Mouse (Mus musculus) adrenal gland, adult 2 months (tissue): ENCODE results near the gene Ctxn1. TPM values are rescaled to one million over a fixed set of nuclear protein-coding genes. Genes with fewer than 3 reads are reported as not detected.
A peak's percentile ranks its signal among the peaks of the same experiment; 100 is the strongest.
"Not testable (repeated sequence)": the region's sequence is repeated elsewhere in the genome, so short reads cannot be mapped to it uniquely, and the experiment has no call there.

ENCODE experiments used
- DNase-seq: peaks from one replicate; pipeline ENCODE4 v3.0.0; 2021
- long read RNA-seq: library from polyadenylated mRNA; stranded (forward); transcript quantifications from one replicate; pipeline ENCODE4 v2.0.0, GENCODE M21; 2021
- polyA plus RNA-seq: library from polyadenylated mRNA; depleted of rRNA; stranded (reverse); fragments of >200 nt; gene quantifications from 2 replicates; pipeline ENCODE4 v1.2.3, GENCODE M21; 2012; rRNA removed
- total RNA-seq, 2 experiments: library from RNA; stranded (reverse); gene quantifications; 2 replicates each; pipeline ENCODE4 v1.2.3; 2021

Gene Ctxn1
- total RNA-seq (1 to 10 TPM; 7.7 to 9.1 TPM), polyA plus RNA-seq (18.4 and 21.8 TPM in 2 replicates)
- long read RNA-seq, transcript Ctxn1-201 (2 exons, 1,212 nt) = major isoform, 7 of 7 reads
- long read RNA-seq, partial matches to known transcripts = 0 of 7 reads
- long read RNA-seq, other reads (novel, unspliced or antisense) = 0 of 7 reads

DNA sequence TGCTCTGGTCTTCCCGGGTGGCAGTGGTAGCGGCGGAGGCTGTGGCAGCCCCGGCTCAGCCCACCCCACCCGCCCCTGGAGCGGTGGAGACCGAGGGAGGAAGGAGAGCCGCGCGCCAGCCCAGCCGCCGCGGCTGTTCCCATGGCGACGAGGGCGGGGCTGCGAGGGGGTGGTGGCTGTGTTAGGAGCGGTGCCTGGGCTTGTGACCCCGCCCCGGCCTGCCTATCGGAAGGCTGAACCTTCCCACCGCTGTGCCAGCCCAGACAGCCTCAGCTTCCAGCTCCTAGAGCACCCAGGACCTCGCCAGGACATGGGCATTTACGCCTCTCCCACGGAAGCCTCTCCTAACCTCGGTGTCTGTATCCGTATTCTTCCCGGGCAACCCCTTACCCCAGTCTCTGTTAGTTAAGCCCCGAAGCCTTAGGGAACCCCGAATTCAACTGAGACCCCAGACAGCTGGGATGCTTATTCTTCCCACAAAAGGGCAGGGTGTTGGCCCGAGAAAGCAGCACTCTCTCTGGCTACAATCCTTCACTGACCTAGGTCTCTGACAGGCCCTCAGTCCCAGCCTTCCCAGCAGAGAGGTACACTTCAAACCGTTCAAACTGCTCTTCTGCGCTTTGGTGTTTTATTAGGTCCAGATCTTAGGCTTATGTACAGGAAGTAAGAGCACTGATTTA, at the start of gene Ctxn1:
TSS of gene Ctxn1 (minus strand) at position 150 of the 680 bp plus-strand sequence.
- peak; percentile 98 for DNase-seq

DNA sequence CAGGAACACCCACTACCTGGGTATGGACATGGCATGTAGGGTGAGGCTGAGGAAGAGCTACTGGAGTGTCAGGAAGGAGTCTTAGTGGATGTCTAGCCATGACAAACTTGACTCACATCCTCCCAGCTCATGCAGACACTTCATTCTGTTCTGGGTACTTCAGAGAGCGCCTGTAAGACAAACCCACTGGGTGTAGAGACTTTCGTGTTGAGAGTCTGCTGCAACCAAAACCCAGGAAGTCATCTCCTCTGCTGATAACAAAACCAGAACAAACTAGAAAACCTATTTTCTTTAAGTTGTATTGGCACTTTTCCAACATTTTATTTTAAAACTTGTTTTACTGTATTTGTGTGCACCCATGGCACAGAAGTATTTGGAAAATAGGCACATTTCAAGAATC, 46.8 kb upstream of the Ctxn1 start:
- DNase-seq = no peak

DNA sequence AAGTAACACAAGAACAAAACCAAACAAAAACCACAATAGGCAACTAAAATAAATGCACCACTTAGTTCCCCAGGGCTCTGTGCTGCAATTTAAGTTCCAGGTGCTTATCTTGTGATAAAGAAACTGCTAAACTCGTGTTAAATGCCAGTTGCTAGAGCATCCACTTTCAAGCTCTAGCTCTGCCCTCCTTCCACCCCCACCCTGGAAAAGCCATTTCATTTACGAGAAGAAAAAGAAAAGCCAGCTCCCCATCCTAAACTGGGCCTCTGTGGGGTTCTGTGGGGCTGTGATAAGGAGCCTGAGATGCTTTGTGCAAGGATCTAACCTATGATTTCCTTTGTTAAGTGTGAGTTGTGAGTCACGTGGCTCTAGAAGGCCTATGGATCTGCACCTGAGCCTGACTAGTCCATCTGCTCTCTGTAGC, 45.1 kb upstream of the Ctxn1 start:
- DNase-seq = no peak

DNA sequence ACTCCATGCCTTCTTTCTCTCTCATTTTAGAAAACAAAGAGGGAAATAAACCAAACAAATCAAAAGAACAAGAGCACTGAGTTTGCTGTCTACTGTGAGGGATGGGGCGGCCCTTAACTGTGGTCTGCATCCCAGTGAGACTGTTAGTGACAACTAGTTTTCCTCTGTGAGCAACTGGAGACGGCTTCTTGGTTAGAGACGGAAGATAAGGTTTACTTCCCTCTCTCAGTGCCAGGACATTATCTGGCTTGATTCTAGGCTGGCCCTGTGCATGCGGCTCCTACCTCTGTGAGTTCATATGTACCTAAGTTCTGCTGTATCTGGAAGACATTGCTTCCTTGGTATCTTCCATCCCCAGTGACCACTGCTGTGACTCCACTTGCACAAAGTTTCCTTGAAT, 38.7 kb upstream of the Ctxn1 start:
- DNase-seq = no peak

DNA sequence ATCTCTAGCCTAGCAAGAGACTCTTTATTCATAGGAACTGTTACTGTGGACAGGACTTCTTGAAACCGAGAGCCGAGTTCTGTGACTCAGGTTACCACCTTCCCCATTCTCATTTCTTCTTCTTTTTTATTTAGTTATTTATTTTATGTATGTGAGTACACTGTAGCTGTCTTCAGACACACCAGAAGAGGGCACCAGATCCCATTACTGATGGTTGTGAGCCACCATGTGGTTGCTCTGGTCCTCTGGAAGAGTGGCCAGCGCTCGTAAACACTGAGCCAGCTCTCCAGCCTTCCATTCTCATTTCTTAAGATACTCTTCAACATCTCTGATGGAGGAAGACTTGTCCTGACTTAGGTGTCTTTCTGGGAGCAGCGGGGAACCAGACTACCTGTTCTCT, 33.7 kb upstream of the Ctxn1 start:
- no peak for DNase-seq

DNA sequence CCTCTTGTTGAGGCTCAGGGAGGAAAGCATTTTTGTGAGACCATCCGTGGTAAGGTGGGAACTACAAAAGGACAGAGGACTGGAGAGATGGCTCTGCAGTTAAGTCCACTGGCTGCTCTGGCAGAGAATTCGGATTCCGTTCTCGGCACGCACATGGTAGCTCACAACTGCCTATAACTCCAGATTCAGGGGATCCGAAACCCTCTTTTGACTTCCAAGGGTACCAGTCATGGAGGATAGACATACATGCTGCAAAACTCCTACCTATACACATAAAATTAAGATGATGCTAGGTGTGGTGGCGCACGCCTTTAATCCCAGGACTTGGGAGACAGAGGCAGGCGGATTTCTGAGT, 17.0 kb upstream of the Ctxn1 start:
- no peak for DNase-seq

DNA sequence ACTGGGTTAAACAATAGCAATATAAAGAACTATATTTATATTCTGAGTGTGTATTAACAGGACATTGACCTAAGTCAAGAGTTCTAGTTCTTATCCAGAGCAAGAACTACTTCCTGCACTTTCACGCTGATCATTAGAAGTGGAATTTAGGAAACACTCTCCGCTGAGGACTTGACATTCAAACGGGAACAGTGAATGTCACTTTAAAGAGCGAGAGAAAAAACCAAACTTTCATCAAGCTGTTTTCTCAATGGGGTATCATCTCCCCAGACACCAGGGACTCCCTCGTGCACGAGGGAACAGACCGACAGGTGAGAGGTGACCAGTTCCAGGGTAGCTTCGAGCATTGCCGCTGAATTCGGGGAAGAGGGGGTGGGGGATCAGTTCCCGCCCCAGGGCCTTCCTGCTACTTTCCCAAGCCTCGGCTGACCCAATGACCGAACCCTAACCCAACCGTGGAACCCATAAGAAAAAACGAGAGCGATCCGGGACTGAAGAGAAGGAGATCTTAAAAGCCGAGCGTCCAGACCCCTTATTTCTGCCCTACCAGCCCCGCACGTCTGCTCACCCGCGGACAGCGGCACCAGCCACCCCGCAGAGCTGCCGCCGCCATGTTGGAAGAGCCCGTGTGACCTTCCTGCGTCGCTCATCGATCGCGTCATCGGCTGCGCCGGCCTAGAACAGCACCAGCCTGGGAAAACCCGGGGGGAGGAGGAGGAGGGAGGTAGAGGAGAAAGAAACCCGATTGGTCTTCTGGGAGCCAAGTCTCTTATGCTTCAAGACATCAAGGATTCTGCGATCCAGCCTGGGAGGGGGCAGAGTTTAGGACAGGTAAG, 16.4 kb upstream of the Ctxn1 start, which contains the start of gene Timm44:
TSS of gene Timm44 (minus strand) at position 639 of the 836 bp plus-strand sequence.
- DNase-seq = peak; percentile 97

DNA sequence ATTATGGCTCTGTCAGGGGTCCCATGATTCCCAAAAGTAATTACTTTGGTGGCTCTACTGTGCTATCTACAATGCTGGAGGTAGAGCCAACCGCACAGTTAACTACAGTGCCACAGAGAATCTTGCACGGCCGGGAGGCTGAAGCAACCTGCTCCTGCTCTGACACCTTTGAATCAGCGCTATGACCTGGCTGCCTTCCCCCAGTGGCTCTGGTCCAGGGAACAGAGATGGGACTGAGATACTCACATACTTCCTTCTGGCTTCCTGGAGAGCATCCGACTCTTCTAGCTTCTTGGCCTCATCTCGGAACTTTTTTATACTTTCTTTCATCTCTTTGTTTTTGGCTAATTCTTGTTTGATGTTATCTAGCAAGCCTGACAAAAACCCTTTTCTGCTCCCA, 10.5 kb upstream of the Ctxn1 start:
- no peak for DNase-seq

DNA sequence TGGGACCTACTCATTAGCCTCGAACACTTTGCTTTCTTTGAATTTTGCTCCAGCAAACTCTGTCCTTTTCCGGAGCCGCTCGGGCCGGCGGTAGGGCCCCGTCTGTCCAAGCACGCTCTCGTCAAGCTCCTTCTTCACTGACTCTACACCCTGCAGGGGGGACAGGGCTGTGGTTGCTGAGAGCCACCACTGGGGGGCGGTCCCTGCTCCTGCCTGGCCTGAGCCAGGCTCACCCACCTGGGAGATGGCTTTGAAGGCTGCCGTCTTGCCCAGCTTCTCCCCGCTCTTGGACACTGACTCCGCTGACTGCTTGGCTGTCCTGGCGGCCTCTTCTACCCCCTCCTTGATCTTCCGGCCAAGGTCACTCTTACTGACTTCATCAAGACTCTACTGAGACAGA, 8.6 kb upstream of the Ctxn1 start:
- DNase-seq = no peak

DNA sequence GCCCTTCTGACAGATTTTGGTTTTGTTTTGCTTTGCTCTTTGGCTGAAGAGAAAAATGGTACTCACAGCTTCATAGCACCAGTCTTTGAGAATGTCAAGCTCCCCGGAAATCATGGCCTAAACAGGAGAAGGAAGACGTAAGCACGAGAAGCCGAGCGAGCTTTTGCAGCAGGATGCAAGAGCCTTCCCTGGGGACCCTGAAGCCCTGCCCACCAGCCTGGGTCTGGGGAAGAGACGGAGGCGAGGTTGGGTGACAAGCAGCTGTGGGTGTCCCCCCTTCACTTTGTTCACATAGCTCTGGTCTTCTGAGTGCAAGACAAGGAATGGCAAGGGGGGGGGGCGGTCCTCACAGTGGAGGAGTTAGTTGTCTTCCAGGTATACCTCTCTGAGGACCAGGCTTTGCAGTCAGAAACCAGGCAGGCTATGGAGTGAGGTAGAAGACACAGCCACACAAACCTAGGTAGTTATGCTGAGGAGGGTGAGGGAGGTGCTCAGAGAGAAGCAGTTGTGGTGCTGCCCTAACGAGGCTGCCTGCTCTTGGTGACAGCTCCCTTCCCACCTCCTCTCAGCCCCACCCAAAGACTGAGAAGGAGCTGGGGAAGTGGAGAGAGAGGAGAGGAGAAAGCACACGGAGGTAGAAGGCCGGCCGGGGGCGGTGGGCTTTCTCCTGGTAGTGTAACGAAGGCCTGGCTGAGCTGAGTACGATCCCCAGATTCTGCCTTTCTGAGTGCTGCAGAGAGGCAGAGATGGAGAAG, 6.3 kb upstream of the Ctxn1 start:
- DNase-seq = no peak

DNA sequence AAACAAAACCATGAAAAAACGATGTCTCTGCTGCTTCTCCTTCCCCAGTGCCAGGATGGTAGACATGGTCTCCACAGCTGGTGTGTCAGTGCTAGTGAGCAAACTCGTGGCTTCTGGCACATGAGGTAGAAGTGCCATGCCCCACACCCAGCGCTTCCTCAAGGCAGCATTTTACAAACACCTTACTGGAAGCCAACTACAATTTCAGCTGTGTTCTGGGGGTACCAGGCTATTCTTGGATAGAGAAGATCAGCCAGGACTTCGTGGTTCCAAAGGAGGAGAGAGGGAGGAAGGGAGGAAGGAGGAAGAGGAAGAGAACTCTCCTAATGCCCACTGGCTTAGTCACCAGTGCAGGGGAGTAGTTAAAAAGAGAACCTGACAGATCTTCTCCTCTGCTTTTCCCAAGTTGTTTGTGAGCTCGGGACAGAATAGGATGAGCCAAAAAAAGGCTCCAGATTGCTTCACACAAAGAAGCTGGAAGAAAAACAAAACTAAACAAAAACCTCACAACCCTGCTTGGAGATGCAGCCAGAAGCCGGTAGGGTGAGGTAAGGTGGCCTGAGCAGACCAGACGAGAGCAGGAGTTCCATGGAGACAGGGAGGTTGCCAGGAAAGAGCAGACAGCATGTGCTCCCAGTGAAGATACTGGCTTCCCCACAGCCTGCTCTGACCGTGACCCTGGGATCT, 4.2 kb upstream of the Ctxn1 start:
- DNase-seq = no peak

DNA sequence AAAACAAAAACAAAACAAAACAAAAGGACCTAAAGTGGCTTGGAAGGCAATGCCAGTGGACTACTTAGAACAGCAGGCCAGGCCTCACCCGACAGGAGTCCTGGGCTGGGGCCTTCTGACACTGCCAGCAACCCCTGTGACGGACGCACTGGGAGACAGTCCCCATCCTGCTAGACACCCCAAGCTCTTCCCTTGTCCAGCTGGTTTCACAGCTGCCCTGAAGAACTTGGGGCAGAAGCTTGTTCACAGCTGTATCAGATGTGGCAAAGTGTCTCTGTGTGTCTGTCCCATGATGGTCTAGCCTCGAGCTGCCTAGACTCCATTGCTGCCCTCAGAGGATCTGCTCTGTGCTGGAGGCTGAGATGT, 714 bp upstream of the Ctxn1 start:
- no peak for DNase-seq

DNA sequence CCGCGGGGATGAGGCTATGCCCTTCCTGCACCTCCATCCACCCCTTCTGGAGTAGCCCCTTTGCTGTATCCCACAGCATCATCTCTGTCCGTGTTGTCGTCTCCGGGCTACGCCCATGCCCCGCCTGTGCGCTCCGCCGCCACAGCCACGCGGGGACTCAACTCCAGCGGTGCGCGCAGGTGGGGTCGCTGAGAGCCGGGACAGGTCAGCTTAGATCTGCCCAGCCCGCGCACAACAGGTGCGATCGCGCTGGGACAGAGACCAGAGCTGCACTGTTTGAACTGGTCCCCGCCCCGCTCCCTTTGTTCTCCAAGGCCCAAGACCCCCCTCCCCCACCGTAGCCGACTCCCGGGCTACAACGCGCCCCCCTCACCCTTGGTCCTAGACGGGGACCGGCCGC, 396 bp downstream of the Ctxn1 start:
- no peak for DNase-seq

DNA sequence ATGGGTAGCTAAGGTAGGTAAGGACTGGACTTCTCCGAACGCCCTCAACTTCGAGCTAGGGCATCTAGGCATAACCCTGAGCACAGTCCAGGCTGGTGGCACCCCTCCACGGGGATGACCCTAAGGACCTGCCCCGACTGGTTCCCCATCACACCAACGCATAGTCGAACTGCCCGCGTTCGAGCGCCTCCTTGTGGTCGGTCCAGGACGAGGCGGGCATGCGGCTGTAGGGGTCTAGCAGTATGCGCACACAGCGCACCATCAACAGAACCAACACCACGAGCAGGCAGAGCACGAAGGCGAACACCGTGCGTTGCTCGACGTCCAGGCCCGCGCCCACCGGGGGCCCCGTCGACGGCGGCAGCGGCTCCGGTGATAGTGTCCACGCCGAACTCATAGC, 841 bp downstream of the Ctxn1 start:
- peak; percentile 67 for DNase-seq

DNA sequence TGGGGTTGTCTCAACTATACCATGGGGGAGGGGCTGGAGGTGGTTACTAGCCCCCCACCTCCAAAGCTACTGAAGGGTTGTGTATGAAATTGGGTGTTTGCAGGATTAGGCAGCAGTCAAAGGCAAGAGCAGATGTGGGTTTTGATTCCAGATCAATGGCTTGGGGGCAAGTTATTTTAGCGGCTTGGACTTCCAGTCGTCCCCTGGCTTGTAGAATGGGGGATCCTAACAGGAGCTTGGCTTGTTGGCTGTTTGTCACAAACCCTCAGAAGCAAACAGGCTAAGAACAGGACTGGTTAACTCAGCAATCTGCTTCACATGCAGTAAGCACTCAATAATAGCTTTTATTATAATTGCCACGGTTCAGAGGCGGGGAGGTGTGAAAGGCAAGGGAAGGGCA, 1.7 kb downstream of the Ctxn1 start:
- DNase-seq = no peak

DNA sequence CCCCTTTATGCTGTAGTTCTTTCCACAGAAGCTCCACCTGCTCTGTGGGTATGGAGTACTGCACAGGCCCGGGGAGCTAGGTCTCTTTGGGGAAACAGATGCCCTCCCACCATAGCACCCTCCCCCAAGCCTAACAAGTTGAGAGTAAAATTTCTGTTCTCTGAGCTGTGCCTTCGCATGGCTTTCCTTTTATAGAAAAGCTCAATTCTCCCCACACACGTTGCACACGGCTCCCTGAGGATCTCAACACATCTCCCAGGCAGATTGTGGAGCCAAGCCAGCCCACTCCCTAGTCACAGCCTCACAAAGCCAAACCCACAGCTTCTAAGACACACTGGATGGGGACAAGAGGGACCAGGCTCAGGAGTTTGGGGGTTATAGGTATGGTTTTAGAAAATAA, 2.2 kb downstream of the Ctxn1 start:
- DNase-seq = no peak

DNA sequence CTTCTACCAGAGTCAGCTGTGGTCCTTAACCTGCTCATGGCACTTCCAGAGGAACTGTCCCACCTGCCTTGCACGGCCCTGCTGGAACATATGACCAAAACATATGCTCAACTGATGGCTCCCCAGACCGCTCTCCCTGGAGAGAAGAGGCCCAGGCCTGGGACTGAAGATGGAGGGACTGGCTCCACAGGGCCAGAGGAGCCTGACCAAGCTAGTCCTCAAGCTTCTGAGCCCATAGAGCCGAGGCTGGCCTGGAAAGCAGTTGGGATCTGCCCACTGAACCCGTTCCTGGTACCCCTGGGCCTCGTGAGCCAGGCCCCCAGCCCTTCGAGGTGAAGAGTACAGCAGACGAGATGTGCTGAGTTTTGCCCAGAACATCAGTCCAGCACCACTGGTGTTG, 3.6 kb downstream of the Ctxn1 start:
- DNase-seq = not testable (repeated sequence)

DNA sequence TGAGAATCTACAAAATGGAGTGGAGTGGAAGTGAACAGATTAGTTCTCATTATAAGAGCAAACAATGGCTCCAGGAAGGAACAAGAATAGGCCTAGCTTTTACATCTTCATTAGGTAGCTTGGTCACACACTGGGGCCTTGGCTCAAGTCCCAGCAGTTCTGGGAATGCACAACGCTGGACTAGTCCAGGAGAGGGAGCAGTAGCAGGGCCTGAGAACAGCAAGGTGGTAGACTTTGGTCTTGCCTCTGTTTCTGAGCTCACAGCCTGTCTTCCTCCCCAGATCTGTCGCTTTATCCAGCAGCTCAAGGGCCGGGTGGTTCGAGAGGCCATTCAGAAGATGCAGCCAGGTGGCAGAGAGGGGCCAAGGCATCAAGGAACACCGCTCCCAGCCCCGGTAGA, 5.1 kb downstream of the Ctxn1 start:
- peak; percentile 73 for DNase-seq

DNA sequence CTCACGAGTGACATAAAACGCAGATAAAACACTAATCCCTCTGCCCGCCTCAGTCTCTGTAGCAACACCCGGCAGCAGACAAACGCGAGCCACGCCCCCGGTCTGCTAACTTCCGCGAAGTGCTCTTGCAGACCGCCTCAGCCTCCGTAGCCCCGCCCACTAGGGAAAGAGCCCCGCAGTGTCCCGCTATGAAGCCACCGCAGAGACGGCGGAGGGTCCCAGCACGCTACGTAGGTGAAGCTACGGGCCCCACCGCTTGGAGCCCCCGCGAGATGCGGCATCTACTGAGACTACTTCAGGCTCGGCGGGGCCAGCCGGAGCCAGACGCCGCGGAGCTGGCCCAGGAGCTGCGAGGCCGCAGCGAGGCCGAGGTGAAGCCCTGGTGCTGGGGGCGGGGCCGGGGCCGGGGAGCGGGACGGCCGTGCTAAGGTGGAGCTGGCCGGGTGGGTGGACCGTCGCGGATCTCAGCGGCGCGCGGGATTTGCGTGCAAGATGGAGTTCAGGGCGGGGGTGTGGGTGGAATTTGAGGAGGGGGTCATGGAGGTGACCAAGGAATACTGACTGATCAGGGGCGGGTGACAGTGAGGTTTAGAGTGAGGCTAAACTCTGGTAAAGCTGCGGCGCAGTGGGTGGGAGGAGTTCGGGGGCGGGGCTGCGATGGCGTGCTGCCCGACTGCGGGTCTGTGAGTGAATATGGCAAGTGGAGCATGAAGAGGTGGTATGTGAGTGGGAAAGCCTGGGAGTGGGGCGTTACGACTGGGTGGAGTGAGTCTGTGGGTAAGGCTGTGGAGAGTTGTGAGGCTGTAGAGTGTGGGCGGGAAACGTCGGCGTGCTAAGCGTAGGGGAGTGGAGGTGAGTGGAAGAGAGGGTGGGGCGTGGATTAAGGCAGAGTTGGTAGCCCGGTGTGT, 5.9 kb downstream of the Ctxn1 start, which contains the start of gene Snapc2:
TSS of gene Snapc2 (plus strand) at position 147 of the 908 bp plus-strand sequence.
- DNase-seq = peak; percentile 98

DNA sequence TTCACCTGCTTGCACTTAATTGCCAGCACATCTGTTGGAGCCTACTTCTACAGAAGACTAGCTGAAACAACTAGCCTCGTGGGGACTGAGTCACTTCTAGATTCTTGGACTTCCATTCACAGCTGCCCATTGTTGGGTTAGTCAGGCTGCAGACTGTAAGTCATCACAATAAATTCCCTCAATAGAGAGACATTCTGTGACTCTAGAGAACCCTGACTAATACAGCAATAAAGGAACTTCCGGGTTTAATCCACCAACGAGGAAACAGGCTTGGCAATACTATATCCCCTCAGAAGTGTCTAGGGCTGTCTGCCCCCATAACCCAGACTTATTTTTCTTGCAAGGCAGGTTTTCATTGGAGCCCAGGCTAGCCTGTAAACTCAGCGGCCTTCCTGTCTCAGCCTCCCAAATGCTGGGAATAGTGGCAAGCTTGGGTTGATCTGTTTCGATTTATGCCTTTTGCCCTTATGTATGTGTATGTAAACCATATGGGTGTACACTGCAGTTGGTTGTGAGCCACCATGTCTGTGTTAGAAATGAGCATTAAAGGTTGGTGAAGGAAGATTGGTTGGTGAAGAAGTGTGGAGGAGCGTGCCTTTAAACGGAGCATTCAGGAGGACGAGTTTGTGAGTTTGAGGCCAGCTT, 6.8 kb downstream of the Ctxn1 start:
- peak; percentile 43 for DNase-seq
